Mouse (Mus musculus) midbrain, embryonic 15.5 days (tissue): Measurements from ENCODE around the gene Pdxdc1. TPM values are rescaled to one million over a fixed set of nuclear protein-coding genes. Genes with fewer than 3 reads are reported as not detected.

Experiments used
- ATAC-seq: fragments of 200-750 bp; cut with Nextera tagmentation; replicated peaks from 2 replicates; pipeline ENCODE4 v1.8.0; 2017; ENCODE audit warnings: moderate TSS enrichment
- H3K27ac ChIP-seq: fragments of 300-500 bp; sonication (generic); 2 replicates; pipeline ENCODE4 v1.5.1; 2015; ENCODE audit warnings: mild to moderate bottlenecking, inconsistent platforms
- H3K27me3 ChIP-seq: fragments of 300-500 bp; sonication (generic); replicated peaks from 2 replicates; pipeline ENCODE4 v1.6.1; 2015; ENCODE audit warnings: inconsistent platforms
- H3K36me3 ChIP-seq: fragments of 300-500 bp; sonication (generic); replicated peaks from 2 replicates; pipeline ENCODE4 v1.6.1; 2015; ENCODE audit warnings: inconsistent platforms
- H3K4me1 ChIP-seq: fragments of 300-500 bp; sonication (generic); 2 replicates; pipeline ENCODE4 v1.6.1; 2015; ENCODE audit warnings: inconsistent platforms
- H3K4me2 ChIP-seq: fragments of 300-500 bp; sonication (generic); 2 replicates; pipeline ENCODE4 v1.6.1; 2015; ENCODE audit warnings: inconsistent platforms, mild to moderate bottlenecking, moderate library complexity
- H3K4me3 ChIP-seq: fragments of 300-500 bp; sonication (generic); 2 replicates; pipeline ENCODE4 v1.5.1; 2015; ENCODE audit warnings: mild to moderate bottlenecking, inconsistent platforms
- H3K9ac ChIP-seq: fragments of 300-500 bp; sonication (generic); 2 replicates; pipeline ENCODE4 v1.6.1; 2015; ENCODE audit warnings: mild to moderate bottlenecking, inconsistent platforms
- H3K9me3 ChIP-seq: fragments of 300-500 bp; sonication (generic); 2 replicates; pipeline ENCODE4 v1.6.1; 2016; ENCODE audit warnings: inconsistent platforms
- WGBS: fragments of 180-500 bp; shearing (Covaris S2); methylation state at CpG from one replicate; pipeline ENCODE4 v1.1.7; 2015; ENCODE audit warnings: mixed read lengths; 5-methylcytosine and 5-hydroxymethylcytosine counted together
- polyA plus RNA-seq: library from polyadenylated mRNA; unstranded; fragments of >200 nt; fragmentation: Nextera tagmentation; extraction: Ambion mirVana; gene quantifications from 2 replicates; pipeline ENCODE4 v1.2.1, GENCODE M21; 2015

Gene Pdxdc1
- polyA plus RNA-seq, 1 experiment from 2014 or later: 79.8 TPM

GRCm38 (mm10) chr16:13830444-13830843 lies 72.5 kb downstream of the Pdxdc1 start:
- no peaks in the 10 kb centered on the region for H3K4me1 ChIP-seq
- H3K4me2 ChIP-seq: no peak overlapping the region
- H3K9ac ChIP-seq: no peak overlapping the region
- no peak for ATAC-seq
- no peaks in the 10 kb centered on the region for H3K27me3 ChIP-seq
- H3K4me3 ChIP-seq: no peak overlapping the region
- no peak overlapping the region for H3K27ac ChIP-seq
- peaks cover 69% of the 10 kb centered on the region for H3K36me3 ChIP-seq
- H3K9me3 ChIP-seq: no peaks in the 10 kb centered on the region
- 90% methylated on average over 10 of the region's 10 CpGs for WGBS

- 88% methylated on average over 4 of the region's 4 CpGs for WGBS
- no peak overlapping the region for H3K4me3 ChIP-seq
- no peak overlapping the region for H3K4me2 ChIP-seq
- H3K27ac ChIP-seq: no peak overlapping the region
- H3K4me1 ChIP-seq: no peaks in the 10 kb centered on the region; the same call in 1 of the 2 replicates
- peaks cover 37% of the 10 kb centered on the region for H3K36me3 ChIP-seq
- no peak overlapping the region for H3K9ac ChIP-seq
- no peaks in the 10 kb centered on the region for H3K9me3 ChIP-seq
- no peaks in the 10 kb centered on the region for H3K27me3 ChIP-seq
- ATAC-seq: no peak
Observed at GRCm38 (mm10) chr16:13826511-13826910, 76.4 kb downstream of the Pdxdc1 start.

GRCm38 (mm10) chr16:13825781-13826490 lies 77.0 kb downstream of the Pdxdc1 start:
- H3K27me3 ChIP-seq: no peaks in the 10 kb centered on the region
- peaks cover 34% of the 10 kb centered on the region for H3K36me3 ChIP-seq
- H3K9me3 ChIP-seq: no peaks in the 10 kb centered on the region
- H3K9ac ChIP-seq: no peak overlapping the region
- ATAC-seq: no peak
- no peak overlapping the region for H3K4me2 ChIP-seq
- H3K27ac ChIP-seq: no peak overlapping the region
- 89% methylated on average over 7 of the region's 7 CpGs for WGBS
- no peak overlapping the region for H3K4me3 ChIP-seq
- H3K4me1 ChIP-seq: peaks cover under 1% of the 10 kb centered on the region

- WGBS: 96% methylated on average over 5 of the region's 5 CpGs
- Histone ChIP-seq H3K9ac (no peak overlapping the region), H3K4me3 (no peak overlapping the region), H3K4me2 (peak overlapping the region; percentile 72; the same call in 1 of the 2 replicates), H3K4me1 (peaks cover 21% of the 10 kb centered on the region), H3K36me3 (peaks cover 3% of the 10 kb centered on the region; the same call in 1 of the 2 replicates), H3K27ac (no peak overlapping the region), H3K27me3 (no peaks in the 10 kb centered on the region), H3K9me3 (no peaks in the 10 kb centered on the region)
- no peak for ATAC-seq
Observed at GRCm38 (mm10) chr16:13820771-13821170, 82.2 kb downstream of the Pdxdc1 start.

GRCm38 (mm10) chr16:13819806-13820500 lies 83.0 kb downstream of the Pdxdc1 start:
- H3K9ac ChIP-seq: peak overlapping the region; percentile 79
- ATAC-seq: peak; percentile 2
- peak overlapping the region; percentile 83 for H3K4me3 ChIP-seq
- H3K27me3 ChIP-seq: no peaks in the 10 kb centered on the region
- no peaks in the 10 kb centered on the region for H3K9me3 ChIP-seq
- peak overlapping the region; percentile 72 for H3K4me2 ChIP-seq
- H3K4me1 ChIP-seq: peaks cover 21% of the 10 kb centered on the region
- 36% methylated on average over 12 of the region's 12 CpGs for WGBS
- peaks cover 5% of the 10 kb centered on the region; the same call in 1 of the 2 replicates for H3K36me3 ChIP-seq
- peak overlapping the region; percentile 96 for H3K27ac ChIP-seq

GRCm38 (mm10) chr16:13819394-13819743 lies 83.6 kb downstream of the Pdxdc1 start:
- Histone ChIP-seq H3K4me1 (peaks cover 21% of the 10 kb centered on the region), H3K36me3 (peaks cover 10% of the 10 kb centered on the region), H3K9ac (peak overlapping the region; percentile 79), H3K27ac (peak overlapping the region; percentile 96), H3K4me2 (peak overlapping the region; percentile 72), H3K27me3 (no peaks in the 10 kb centered on the region), H3K4me3 (peak overlapping the region; percentile 83), H3K9me3 (no peaks in the 10 kb centered on the region)
- ATAC-seq: no peak; the same call in 1 of the 2 replicates
- under 1% methylated on average over 33 of the region's 36 CpGs for WGBS

- Histone ChIP-seq H3K4me2 (peak within 1 kb of the TSS; percentile 72), H3K9ac (peak within 1 kb of the TSS; percentile 79), H3K27ac (peak within 1 kb of the TSS; percentile 96), H3K9me3 (no peaks in the 10 kb centered on the region), H3K27me3 (no peaks in the 10 kb centered on the region), H3K36me3 (peaks cover 14% of the 10 kb centered on the region), H3K4me3 (peak within 1 kb of the TSS; percentile 83), H3K4me1 (peaks cover 21% of the 10 kb centered on the region)
- WGBS: 1% methylated on average over 58 of the region's 58 CpGs
- peak; percentile 97 for ATAC-seq
Observed at GRCm38 (mm10) chr16:13818560-13819393, 84.2 kb downstream of the Pdxdc1 start, which contains the start of gene Ntan1. Gene Ntan1, plus strand, starts transcription at chr16:13818845.

GRCm38 (mm10) chr16:13813200-13813599 lies 89.7 kb downstream of the Pdxdc1 start:
- 98% methylated on average over 3 of the region's 3 CpGs for WGBS
- H3K36me3 ChIP-seq: peaks cover 63% of the 10 kb centered on the region
- no peak overlapping the region for H3K9ac ChIP-seq
- no peak for ATAC-seq
- no peak overlapping the region for H3K4me3 ChIP-seq
- no peaks in the 10 kb centered on the region for H3K9me3 ChIP-seq
- no peak overlapping the region for H3K4me2 ChIP-seq
- no peak overlapping the region for H3K27ac ChIP-seq
- no peaks in the 10 kb centered on the region for H3K27me3 ChIP-seq
- peaks cover 3% of the 10 kb centered on the region for H3K4me1 ChIP-seq

- no peaks in the 10 kb centered on the region for H3K4me1 ChIP-seq
- no peak overlapping the region for H3K4me2 ChIP-seq
- H3K27me3 ChIP-seq: no peaks in the 10 kb centered on the region
- H3K9me3 ChIP-seq: no peaks in the 10 kb centered on the region
- WGBS: 93% methylated on average over 6 of the region's 6 CpGs
- H3K4me3 ChIP-seq: no peak overlapping the region
- no peak overlapping the region for H3K9ac ChIP-seq
- peaks cover 71% of the 10 kb centered on the region for H3K36me3 ChIP-seq
- ATAC-seq: no peak
- H3K27ac ChIP-seq: no peak overlapping the region
Observed at GRCm38 (mm10) chr16:13812152-13812551, 90.8 kb downstream of the Pdxdc1 start.

- Histone ChIP-seq H3K9ac (no peak overlapping the region), H3K4me3 (no peak overlapping the region), H3K27me3 (no peaks in the 10 kb centered on the region), H3K9me3 (no peaks in the 10 kb centered on the region), H3K27ac (no peak overlapping the region), H3K4me2 (no peak overlapping the region), H3K4me1 (no peaks in the 10 kb centered on the region), H3K36me3 (peaks cover 75% of the 10 kb centered on the region)
- ATAC-seq: no peak
- WGBS: 94% methylated on average over 7 of the region's 7 CpGs
Observed at GRCm38 (mm10) chr16:13808410-13808809, 94.5 kb downstream of the Pdxdc1 start.

GRCm38 (mm10) chr16:13807616-13808015 lies 95.3 kb downstream of the Pdxdc1 start:
- Histone ChIP-seq H3K4me1 (no peaks in the 10 kb centered on the region), H3K27me3 (no peaks in the 10 kb centered on the region), H3K27ac (no peak overlapping the region), H3K36me3 (peaks cover 71% of the 10 kb centered on the region), H3K4me3 (no peak overlapping the region), H3K9me3 (no peaks in the 10 kb centered on the region), H3K9ac (no peak overlapping the region), H3K4me2 (no peak overlapping the region)
- WGBS: 99% methylated on average over 4 of the region's 4 CpGs
- no peak for ATAC-seq

- Histone ChIP-seq H3K27ac (no peak overlapping the region), H3K4me3 (no peak overlapping the region), H3K9ac (no peak overlapping the region), H3K4me1 (no peaks in the 10 kb centered on the region), H3K27me3 (no peaks in the 10 kb centered on the region), H3K9me3 (no peaks in the 10 kb centered on the region), H3K36me3 (peaks cover 63% of the 10 kb centered on the region), H3K4me2 (no peak overlapping the region)
- no peak for ATAC-seq
- 88% methylated on average over 5 of the region's 5 CpGs for WGBS
Observed at GRCm38 (mm10) chr16:13804666-13805065, 98.3 kb downstream of the Pdxdc1 start.
